Mouse (Mus musculus) thymus, postnatal 0 days (tissue): ENCODE measurements around the gene Tmem53. TPM values are rescaled to one million over a fixed set of nuclear protein-coding genes. Genes with fewer than 3 reads are reported as not detected.

Experiments used
- DNase-seq: peaks from one replicate; pipeline ENCODE4 v3.0.0-alpha.2; 2015; ENCODE audit warnings: low spot score
- polyA plus RNA-seq: library from polyadenylated mRNA; unstranded; fragments of >200 nt; fragmentation: Nextera tagmentation; extraction: Ambion mirVana; gene quantifications from 2 replicates; pipeline ENCODE4 v1.2.1, GENCODE M21; 2015

The Tmem53 gene
- 13.7 and 14.2 TPM in 2 replicates for polyA plus RNA-seq

DNA sequence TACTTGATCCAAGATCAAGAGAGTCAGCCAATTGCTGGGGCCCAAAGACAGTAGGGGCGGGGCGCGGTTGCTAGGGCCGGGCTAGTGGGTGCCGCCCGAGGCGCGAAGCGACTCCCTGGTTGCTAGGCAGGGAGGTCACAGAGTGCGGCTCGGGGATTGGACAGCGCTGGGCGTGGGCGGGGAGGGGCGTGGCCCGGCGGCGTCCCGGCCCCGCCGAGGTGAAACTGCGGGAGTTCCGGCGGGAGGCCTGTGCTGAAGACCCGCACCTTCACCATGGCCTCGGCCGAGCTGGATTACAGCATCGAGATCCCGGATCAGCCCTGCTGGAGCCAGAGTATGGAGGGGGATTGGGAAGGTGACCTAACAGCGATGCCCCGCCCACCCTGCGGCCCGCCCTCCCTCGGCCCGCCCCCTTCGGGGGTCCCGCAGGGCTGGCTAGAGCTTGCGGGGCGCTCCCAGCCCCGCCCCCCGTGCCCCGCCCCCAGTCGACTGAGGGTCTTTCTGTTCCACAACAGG, at the start of gene Tmem53, which contains the start of gene Armh1:
Tmem53 (plus strand) TSS at position 151 of the 516 bp plus-strand sequence.
Armh1 (minus strand) TSS at position 325 of the 516 bp plus-strand sequence.
- peak; percentile 92 for DNase-seq

- peak; percentile 90 for DNase-seq
Observed at GRCm38 (mm10) chr4:117202046-117202991, 49.4 kb upstream of the Tmem53 start.

DNA sequence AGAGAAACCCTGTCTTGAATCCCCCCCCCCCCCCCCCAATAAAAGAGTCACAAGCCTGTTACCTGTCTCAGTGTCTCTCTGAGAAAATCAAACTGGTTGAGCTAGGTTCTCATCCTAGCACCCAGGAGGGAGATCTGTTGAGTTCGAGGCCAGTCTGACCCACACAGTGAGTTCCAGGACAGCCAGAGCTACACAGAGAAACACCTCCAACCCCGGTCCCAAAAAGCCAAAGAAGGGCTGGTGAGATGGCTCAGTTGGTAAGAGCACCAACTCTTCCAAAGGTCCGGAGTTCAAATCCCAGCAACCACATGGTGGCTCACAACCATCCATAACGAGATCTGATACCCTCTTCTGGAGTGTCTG, 48.8 kb upstream of the Tmem53 start:
- no peak for DNase-seq

- DNase-seq: no peak
Observed at GRCm38 (mm10) chr4:117209592-117209991, 42.2 kb upstream of the Tmem53 start.

- peak; percentile 89 for DNase-seq
Observed at GRCm38 (mm10) chr4:117210147-117211074, 41.3 kb upstream of the Tmem53 start.

DNA sequence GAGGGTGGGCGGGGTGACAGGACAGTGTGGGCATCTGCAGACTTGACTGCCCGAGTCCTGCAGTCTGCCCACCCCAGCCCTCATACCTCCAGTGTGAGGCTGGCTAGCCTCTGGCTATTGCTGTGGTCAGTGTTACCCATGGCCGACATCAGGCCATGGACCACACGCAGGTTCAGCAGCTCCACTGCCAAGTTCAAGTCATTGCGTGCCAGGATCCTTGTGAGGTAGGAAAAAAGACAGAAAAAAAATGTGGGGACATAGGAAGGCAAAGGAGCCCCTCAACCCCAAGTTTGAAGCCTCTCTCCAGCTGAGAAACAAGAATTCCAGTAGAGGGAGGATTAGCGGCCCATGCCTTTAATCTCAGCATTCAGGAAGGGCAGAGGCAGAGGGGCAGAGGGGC, 37.5 kb upstream of the Tmem53 start:
- DNase-seq: no peak

GRCm38 (mm10) chr4:117217029-117217428, 34.7 kb upstream of the Tmem53 start:
- no peak for DNase-seq

DNA sequence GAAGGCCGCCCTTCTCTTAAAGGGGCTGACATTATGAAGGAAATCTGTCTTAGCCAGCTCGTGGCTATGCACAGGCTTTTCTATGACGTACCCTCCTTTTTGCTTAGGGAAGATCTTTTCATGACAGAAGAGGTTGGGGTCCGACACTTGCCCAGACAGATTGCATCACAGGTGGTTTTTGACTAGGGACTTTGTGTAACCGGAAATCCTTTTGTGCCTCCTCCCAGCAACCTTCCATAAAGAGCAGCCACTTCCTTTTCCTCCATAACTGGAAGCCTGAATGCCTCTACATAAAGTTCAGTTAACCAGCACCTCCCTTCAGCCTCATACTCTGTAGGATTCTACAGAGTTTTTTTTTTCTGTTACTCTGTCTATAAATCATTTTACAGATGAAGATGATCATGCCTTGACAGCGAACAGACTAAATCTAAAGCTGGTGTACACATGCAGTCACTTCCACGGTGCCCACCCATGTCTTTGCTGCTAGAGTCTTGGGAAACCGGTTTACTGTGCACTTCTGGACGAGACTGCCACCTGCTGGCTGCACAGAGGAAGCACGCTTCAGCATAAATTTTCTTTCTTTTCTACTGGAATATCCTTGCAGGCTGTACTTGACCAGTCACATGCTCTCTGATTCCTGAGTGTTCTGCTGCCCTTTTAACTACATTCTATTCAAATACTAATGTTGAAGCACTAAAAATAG, 33.1 kb upstream of the Tmem53 start:
- peak; percentile 67 for DNase-seq

DNA sequence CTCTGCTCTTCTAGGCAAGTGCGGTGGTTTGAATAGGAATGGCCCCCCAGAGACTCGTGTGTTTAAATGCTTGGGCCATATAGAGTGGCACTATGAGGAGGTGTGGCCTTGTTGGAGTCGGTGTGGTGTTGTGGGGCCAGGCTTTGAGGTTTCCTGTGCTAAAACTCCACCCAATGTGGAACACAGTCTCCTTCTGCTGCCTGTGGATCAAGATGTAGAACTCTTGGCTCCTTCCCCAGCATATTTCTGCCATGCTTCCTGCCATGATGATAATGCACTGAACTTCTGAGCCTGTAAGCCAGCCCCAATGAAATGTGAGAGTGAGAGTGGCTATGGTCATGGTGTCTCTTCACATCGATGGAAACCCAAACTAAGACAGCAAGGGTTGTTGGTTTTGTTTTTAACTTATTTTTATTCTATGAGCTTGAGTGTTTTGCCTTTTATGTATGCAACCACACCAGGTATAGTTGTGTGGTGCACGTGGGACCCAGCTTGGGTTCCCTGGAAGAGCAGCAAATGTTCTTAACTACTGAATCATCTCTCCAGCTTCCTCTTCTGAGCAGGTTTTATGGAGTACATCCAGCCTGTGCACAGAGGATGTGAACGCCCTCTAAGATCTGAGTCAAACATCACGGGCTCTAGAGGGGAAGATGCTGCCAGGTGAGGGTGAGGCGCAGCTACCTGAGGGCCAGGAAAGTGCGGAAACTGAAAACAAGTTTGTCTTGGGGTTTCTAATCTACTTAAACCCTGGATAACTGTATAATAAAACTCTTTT, 30.8 kb upstream of the Tmem53 start:
- DNase-seq: no peak

- DNase-seq: no peak
Observed at GRCm38 (mm10) chr4:117221836-117222235, 29.9 kb upstream of the Tmem53 start.

GRCm38 (mm10) chr4:117223001-117223400, 28.8 kb upstream of the Tmem53 start:
- no peak for DNase-seq

- no peak for DNase-seq
Observed at GRCm38 (mm10) chr4:117224122-117224521, 27.6 kb upstream of the Tmem53 start.

DNA sequence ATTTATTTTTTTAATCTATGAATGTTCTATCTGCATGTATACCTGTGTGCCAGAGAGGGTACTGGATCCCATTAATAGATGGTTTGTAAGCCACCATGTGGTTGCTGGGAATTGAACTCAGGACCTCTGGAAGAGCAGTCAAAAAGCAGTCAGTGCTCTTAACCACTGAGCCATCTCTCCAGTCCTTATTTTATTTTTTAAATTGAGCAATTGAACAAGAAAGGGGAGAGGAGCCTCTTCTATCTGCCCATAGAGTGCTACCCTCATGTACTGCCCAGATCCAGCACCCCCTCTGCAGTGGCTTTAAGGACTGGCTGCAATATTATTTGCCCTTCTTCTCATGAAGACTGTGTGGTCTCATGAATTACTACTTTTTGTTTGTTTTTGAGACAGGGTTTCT, 26.5 kb upstream of the Tmem53 start:
- no peak for DNase-seq

DNA sequence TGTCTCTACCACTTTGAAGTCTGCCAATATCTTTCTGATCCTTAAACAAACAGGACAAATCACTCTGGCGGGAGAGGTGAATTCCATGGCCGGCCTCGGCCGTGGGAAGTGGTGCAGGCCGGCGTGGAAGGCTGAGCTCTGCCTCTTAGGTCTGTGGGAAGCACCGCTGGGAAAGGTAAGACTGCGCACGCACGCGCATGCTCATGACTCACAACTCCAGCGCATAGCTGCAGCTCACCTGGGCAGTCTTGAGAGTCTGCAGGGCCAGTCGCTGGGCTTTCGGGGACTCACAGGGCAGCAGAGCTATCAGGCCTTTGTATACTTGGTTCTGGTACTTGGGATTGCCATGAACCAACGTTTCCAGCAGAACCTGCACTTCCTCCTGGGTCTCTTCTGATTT, 22.2 kb upstream of the Tmem53 start:
- no peak for DNase-seq

GRCm38 (mm10) chr4:117230331-117230730, 21.4 kb upstream of the Tmem53 start:
- DNase-seq: peak; percentile 43

DNA sequence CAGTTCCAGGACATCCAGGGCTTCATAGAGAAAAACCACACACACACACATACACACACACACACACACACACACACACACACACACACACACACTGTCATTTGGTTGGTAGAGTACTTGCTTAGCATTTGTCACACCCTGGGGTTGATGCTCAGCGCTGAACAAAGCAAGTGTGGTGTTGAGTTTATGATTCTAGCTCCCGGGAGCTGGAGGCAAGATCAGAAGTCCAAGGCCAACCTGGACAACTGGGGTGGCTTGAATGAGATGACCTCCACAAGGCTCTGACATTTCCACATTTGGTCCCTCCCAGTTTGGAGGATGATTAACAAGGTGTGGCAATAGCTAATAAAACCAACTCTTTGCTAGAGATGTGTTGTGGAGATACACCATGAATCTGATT, 20.5 kb upstream of the Tmem53 start:
- no peak for DNase-seq

DNA sequence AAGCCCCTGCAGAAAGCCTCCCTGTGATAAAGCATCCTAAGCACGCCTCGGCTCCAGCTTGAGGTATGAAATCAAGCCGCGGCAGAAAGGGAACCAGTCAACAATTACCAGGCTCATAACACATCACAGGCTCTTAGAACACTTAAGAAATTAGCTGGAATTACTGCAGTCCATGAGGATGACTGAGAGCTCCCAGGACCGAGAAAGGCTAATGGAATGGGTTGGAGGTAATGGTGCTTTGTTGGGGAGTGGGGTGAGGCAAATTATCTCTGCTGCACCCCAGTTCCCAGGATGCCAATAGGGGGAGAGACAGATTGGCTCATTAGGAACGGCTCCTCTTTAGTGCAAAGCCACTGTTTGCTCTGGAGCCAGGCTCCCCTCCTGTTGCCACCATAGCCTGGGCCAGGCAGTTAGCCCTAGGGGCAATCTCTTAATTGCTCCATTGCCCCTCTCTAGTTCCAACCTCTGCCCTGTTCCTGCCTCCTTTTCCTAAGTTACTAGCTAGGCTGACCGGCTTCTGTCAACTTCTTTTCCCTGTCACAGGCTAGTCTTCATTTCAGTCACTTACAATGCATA, 17.5 kb upstream of the Tmem53 start:
- DNase-seq: no peak

GRCm38 (mm10) chr4:117235822-117236221, 15.9 kb upstream of the Tmem53 start:
- DNase-seq: no peak

- DNase-seq: no peak
Observed at GRCm38 (mm10) chr4:117239153-117239552, 12.6 kb upstream of the Tmem53 start.

GRCm38 (mm10) chr4:117240867-117241266, 10.9 kb upstream of the Tmem53 start:
- DNase-seq: no peak
